Mouse (Mus musculus): ENCODE measurements at regions not wholly inside any gene's neighbourhood (a gene's known extent, or its start where the extent isn't known, plus 50 kb on each side); places are given as distances from the start of the nearest gene placed in this dataset. TPM values are rescaled to one million over a fixed set of nuclear protein-coding genes. Genes with fewer than 3 reads are reported as not detected.

- Histone ChIP-seq H3K27me3 (replicated peaks; ENCODE audit: control insufficient read depth, insufficient read depth, low read length) (no peaks in the 10 kb centered on the region), H3K4me2 (replicated peaks; ENCODE audit: low read depth) (no peak overlapping the region), H3K27ac (ENCODE audit: low read depth, low read length) (no peak overlapping the region), H3K9ac (ENCODE audit: low read depth, low read length) (no peak overlapping the region), H3K4me1 (replicated peaks; ENCODE audit: control insufficient read depth, insufficient read depth, low read length) (no peaks in the 10 kb centered on the region), H3K9me3 (ENCODE audit: control insufficient read depth) (no peaks in the 10 kb centered on the region), H3K4me3 (ENCODE audit: low read depth, low read length) (no peak overlapping the region), H3K36me3 (ENCODE audit: control insufficient read depth, insufficient read depth) (no peaks in the 10 kb centered on the region)
- TF ChIP-seq CTCF (IDR thresholded peaks at IDR 0.05; ENCODE audit: low read depth) = no peak
- 94% methylated on average over 1 of the region's 1 CpGs for WGBS
- no peak for ATAC-seq
These were observed 55.0 kb upstream of the Ccdc85a start for GRCm38 (mm10) chr11:28639081-28639480.

- Histone ChIP-seq H3K27me3 (replicated peaks; ENCODE audit: control insufficient read depth, insufficient read depth, low read length) (no peaks in the 10 kb centered on the region), H3K4me3 (ENCODE audit: low read depth, low read length) (no peak overlapping the region), H3K36me3 (ENCODE audit: control insufficient read depth, insufficient read depth) (no peaks in the 10 kb centered on the region), H3K27ac (ENCODE audit: low read depth, low read length) (no peak overlapping the region), H3K4me1 (replicated peaks; ENCODE audit: control insufficient read depth, insufficient read depth, low read length) (no peaks in the 10 kb centered on the region), H3K4me2 (replicated peaks; ENCODE audit: low read depth) (no peak overlapping the region), H3K9me3 (ENCODE audit: control insufficient read depth) (no peaks in the 10 kb centered on the region), H3K9ac (ENCODE audit: low read depth, low read length) (no peak overlapping the region)
- ATAC-seq = no peak
- TF ChIP-seq CTCF (IDR thresholded peaks at IDR 0.05; ENCODE audit: low read depth) = no peak
- 62% methylated on average over 3 of the region's 3 CpGs for WGBS
These were observed 52.6 kb upstream of the Ccdc85a start for GRCm38 (mm10) chr11:28636752-28637151.

MicroRNAs in the stretch of these regions (microRNA counts, 519-probe panel; counts per million panel counts)
- not detected for microRNA mmu-miR-216a
- not detected for microRNA mmu-miR-216b
- not detected for microRNA mmu-miR-217

Small RNA genes in the stretch of these regions (microRNA-seq; reads per million reads assigned to microRNA genes)
- gene Mir216a (not detected), gene Mir216b (not detected), gene Mir216c (not detected), gene Mir217 (not detected)

Data from intestine, postnatal 0 days (tissue).